Mouse (Mus musculus): ENCODE data around the gene Mrpl17.

DNA sequence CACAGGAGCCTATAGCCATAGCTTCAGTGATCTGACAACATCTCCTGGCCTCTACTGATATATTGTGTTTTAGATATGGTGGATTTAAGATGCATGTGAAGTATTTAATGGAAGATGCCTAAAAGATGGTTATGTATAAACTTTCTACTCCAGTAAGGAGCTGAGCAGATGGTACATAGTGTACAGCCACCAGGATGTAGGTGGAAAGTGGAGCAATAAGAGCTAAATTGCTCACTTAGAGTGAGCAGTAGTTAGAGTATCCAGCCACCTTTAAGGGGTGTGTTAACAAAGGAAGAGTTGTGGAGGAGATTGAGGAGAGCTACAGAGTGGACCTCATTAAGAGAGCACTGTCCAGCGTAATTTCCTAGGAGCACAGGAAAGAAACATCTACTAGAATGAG, 19.8 kb downstream of the Mrpl17 start:
- no peak for TF ChIP-seq CTCF (conservative IDR thresholded peaks at IDR 0.05; ENCODE audit: low read length)
- TF ChIP-seq POU5F1 (IDR thresholded peaks at IDR 0.05; ENCODE audit: borderline replicate concordance, low read length), result no peak
- no peak for TF ChIP-seq NANOG (IDR thresholded peaks at IDR 0.05; ENCODE audit: borderline replicate concordance, low read length)
